Mouse (Mus musculus) limb, embryonic 13.5 days (tissue): ENCODE measurements around the gene Itsn1. TPM values are rescaled to one million over a fixed set of nuclear protein-coding genes. Genes with fewer than 3 reads are reported as not detected.

Experiments
- ATAC-seq: fragments of 200-750 bp; cut with Nextera tagmentation; 2 replicates; pipeline ENCODE4 v1.8.0; 2017; ENCODE audit warnings: low read depth, moderate number of reproducible peaks, moderate TSS enrichment; ENCODE audit not compliant: low FRiP score
- H3K27ac ChIP-seq: fragments of 300-500 bp; sonication (generic); 2 replicates; pipeline ENCODE4 v1.5.1; 2015; ENCODE audit warnings: inconsistent platforms, mild to moderate bottlenecking, moderate library complexity
- H3K27me3 ChIP-seq: fragments of 300-500 bp; sonication (generic); 2 replicates; pipeline ENCODE4 v1.6.1; 2015; ENCODE audit warnings: mild to moderate bottlenecking, inconsistent platforms
- H3K36me3 ChIP-seq: fragments of 300-500 bp; sonication (generic); 2 replicates; pipeline ENCODE4 v1.6.1; 2015; ENCODE audit warnings: inconsistent platforms, mild to moderate bottlenecking, moderate library complexity
- H3K4me1 ChIP-seq: fragments of 300-500 bp; sonication (generic); 2 replicates; pipeline ENCODE4 v1.6.1; 2015; ENCODE audit warnings: inconsistent platforms
- H3K4me2 ChIP-seq: fragments of 300-500 bp; sonication (generic); replicated peaks from 2 replicates; pipeline ENCODE4 v1.6.1; 2015; ENCODE audit warnings: inconsistent platforms, mild to moderate bottlenecking, moderate library complexity
- H3K4me3 ChIP-seq: fragments of 300-500 bp; sonication (generic); 2 replicates; pipeline ENCODE4 v1.5.1; 2015; ENCODE audit warnings: moderate library complexity, mild to moderate bottlenecking, inconsistent platforms
- H3K9ac ChIP-seq: fragments of 300-500 bp; sonication (generic); 2 replicates; pipeline ENCODE4 v1.6.1; 2015; ENCODE audit warnings: mild to moderate bottlenecking, inconsistent platforms
- H3K9me3 ChIP-seq: fragments of 300-500 bp; sonication (generic); 2 replicates; pipeline ENCODE4 v1.6.1; 2016; ENCODE audit warnings: inconsistent platforms
- WGBS: fragments of 180-500 bp; shearing (Covaris S2); methylation state at CpG from one replicate; pipeline ENCODE4 v1.1.7; 2015; 5-methylcytosine and 5-hydroxymethylcytosine counted together
- polyA plus RNA-seq: library from polyadenylated mRNA; unstranded; fragments of >200 nt; fragmentation: Nextera tagmentation; extraction: Ambion mirVana; gene quantifications from 2 replicates; pipeline ENCODE4 v1.2.1, GENCODE M21; 2015

Itsn1 gene
- polyA plus RNA-seq, 1 experiment from 2014 or later, result 27.4 TPM

DNA sequence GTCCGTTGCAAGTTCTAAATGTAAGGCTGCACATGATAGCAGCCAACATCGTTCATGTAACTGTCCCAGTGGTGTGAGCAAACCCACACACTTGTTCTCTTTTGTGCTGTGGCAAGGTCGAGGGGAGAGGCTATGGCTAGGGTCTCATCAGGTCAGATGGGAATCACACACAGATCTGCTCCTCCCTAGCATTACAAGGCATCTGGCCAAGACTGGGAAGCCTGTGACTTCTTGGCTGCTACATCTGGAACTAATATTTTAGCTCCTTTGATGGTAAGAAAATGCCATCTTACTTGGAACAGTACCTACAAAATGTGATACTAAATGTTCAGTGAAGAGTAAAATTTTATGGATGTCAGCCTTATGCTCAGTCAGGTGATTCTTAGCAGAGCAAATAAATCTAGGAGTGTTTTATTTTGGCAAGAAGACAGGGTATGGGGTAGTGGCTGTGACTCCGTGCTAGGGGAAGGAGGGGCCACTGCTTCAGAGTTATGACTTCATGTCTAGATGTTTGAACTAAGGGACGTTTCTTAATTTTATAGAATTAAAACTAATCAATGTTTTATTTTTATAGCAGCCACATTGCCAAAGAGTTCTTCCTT is 73.5 kb downstream of the Itsn1 start:
- peaks cover 27% of the 10 kb centered on the region for H3K4me1 ChIP-seq
- WGBS, result 31% methylated on average over 5 of the region's 5 CpGs
- H3K4me3 ChIP-seq, result no peak overlapping the region
- H3K36me3 ChIP-seq, result peaks cover 23% of the 10 kb centered on the region
- H3K27ac ChIP-seq, result no peak overlapping the region; the same call in 1 of the 2 replicates
- peak; percentile 66; the same call in 1 of the 2 replicates for ATAC-seq
- no peaks in the 10 kb centered on the region for H3K9me3 ChIP-seq
- H3K4me2 ChIP-seq, result no peak overlapping the region
- H3K9ac ChIP-seq, result no peak overlapping the region
- no peaks in the 10 kb centered on the region for H3K27me3 ChIP-seq

DNA sequence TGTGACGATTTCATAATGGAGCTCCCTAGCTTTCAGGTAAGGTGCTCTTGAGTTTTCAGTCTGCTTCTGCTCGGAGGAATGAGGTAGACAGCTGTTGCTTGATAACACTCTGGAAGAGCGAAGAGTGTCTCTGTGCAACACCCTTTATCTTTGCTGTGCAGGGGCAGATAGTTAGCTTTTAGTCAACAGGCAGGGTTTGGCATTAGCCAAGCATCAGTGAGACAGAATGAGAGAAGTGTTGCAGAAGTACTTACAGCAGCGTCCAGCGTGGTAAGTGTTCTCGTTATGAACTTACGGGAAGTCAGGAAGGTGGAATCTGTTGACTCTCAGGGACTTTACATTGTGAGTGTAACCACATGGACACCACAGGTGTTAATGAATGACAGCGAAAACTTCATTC is 75.3 kb downstream of the Itsn1 start:
- ATAC-seq, result no peak
- H3K4me2 ChIP-seq, result no peak overlapping the region
- peaks cover 27% of the 10 kb centered on the region for H3K4me1 ChIP-seq
- no peak overlapping the region for H3K9ac ChIP-seq
- H3K36me3 ChIP-seq, result peaks cover 33% of the 10 kb centered on the region
- no peak overlapping the region for H3K27ac ChIP-seq
- WGBS, result 69% methylated on average over 8 of the region's 8 CpGs
- H3K4me3 ChIP-seq, result no peak overlapping the region
- H3K9me3 ChIP-seq, result no peaks in the 10 kb centered on the region
- no peaks in the 10 kb centered on the region for H3K27me3 ChIP-seq

DNA sequence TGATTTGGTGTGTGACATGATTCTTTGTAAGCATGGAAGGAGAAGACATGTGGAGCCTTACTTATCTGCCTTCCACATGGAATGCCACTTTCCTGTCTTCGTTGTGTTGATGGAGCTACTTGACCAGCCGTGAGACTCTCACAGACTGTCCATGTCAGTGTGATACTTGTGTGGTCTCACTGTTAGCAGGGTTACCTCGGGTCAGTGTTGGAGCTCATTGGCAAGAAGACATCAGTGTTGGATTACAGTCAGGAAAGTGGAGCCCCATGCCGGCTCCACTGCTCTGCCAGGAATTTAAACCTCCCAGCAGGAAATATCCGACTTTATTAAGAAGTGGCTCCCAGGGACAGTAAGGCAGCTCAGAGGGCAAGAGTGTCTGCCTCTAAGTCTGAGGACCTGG is 75.8 kb downstream of the Itsn1 start:
- Histone ChIP-seq H3K4me1 (peaks cover 27% of the 10 kb centered on the region), H3K4me3 (no peak overlapping the region), H3K36me3 (peaks cover 37% of the 10 kb centered on the region), H3K9ac (no peak overlapping the region), H3K9me3 (no peaks in the 10 kb centered on the region), H3K27me3 (no peaks in the 10 kb centered on the region), H3K4me2 (no peak overlapping the region), H3K27ac (no peak overlapping the region)
- ATAC-seq, result 0 out of 2 replicates have a peak, but pooled peaks have one; percentile 32
- WGBS, result 45% methylated on average over 5 of the region's 5 CpGs

DNA sequence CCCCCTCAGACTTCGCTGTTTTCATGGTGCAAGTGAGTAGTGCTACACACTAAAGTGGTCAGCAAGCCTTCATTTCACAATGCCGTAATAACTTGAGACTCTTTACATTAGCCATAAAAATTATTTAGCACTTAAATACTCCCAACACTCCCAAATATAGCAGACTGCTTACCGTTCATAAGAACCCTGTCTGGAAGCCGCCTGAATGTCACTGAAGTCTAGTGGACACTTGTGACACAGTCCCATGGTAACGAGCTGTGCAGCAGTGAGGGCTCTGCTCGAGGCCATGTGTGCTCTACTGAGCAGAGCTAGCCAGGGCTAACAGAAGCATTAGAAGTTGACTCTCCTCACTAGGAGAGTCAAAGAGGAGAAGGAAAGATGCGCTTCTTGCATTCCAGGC is 81.2 kb downstream of the Itsn1 start:
- no peaks in the 10 kb centered on the region for H3K27me3 ChIP-seq
- H3K36me3 ChIP-seq, result peaks cover 64% of the 10 kb centered on the region
- H3K4me1 ChIP-seq, result no peaks in the 10 kb centered on the region
- H3K4me2 ChIP-seq, result no peak overlapping the region
- no peaks in the 10 kb centered on the region for H3K9me3 ChIP-seq
- 81% methylated on average over 7 of the region's 7 CpGs for WGBS
- H3K4me3 ChIP-seq, result no peak overlapping the region
- no peak overlapping the region for H3K27ac ChIP-seq
- no peak overlapping the region for H3K9ac ChIP-seq
- no peak for ATAC-seq

DNA sequence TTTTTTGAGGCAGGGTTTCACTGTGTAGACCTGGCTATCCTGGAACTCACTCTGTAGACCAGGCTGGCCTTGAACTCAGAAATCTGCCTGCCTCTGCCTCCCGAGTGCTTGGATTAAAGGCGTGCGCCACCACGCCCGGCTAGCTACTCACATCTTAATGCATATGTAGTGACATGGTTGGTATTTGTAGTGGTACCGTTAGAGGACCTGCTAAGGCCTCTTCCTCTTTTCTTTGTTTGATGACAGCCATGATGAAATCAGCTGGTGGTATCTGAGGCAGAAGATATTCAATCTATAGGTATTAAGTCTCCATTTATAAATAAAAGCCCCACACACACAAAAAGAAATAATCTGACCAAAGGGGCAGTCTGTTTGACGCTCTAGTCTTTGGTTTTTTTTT is 82.3 kb downstream of the Itsn1 start:
- Histone ChIP-seq H3K4me2 (no peak overlapping the region), H3K4me3 (no peak overlapping the region), H3K27ac (no peak overlapping the region), H3K9ac (no peak overlapping the region), H3K27me3 (no peaks in the 10 kb centered on the region), H3K36me3 (peaks cover 67% of the 10 kb centered on the region), H3K4me1 (no peaks in the 10 kb centered on the region), H3K9me3 (no peaks in the 10 kb centered on the region)
- no peak for ATAC-seq
- 96% methylated on average over 7 of the region's 7 CpGs for WGBS

DNA sequence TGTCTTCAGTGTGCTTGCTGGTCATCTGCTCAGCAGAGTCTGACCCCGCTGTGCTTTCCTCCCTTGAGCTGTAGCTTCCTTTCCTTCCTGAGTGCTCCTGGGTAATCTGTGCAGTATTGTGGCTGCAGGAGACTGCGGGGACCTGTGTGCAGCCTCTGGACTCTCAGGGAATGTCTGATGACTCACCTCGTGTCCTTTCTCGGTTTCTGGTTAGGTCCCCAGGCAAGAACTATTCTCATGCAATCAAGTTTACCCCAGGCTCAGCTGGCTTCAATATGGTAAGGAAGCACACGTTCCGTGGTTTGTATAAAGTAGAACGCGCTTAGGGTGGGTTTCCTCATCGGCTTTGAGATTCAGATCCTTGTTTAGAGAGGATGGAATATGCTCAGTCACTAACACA is 82.8 kb downstream of the Itsn1 start:
- H3K4me3 ChIP-seq, result no peak overlapping the region
- no peaks in the 10 kb centered on the region for H3K9me3 ChIP-seq
- no peaks in the 10 kb centered on the region for H3K4me1 ChIP-seq
- no peak overlapping the region for H3K9ac ChIP-seq
- no peak for ATAC-seq
- H3K4me2 ChIP-seq, result no peak overlapping the region
- no peaks in the 10 kb centered on the region for H3K27me3 ChIP-seq
- H3K36me3 ChIP-seq, result peaks cover 70% of the 10 kb centered on the region
- 91% methylated on average over 9 of the region's 9 CpGs for WGBS
- H3K27ac ChIP-seq, result no peak overlapping the region

DNA sequence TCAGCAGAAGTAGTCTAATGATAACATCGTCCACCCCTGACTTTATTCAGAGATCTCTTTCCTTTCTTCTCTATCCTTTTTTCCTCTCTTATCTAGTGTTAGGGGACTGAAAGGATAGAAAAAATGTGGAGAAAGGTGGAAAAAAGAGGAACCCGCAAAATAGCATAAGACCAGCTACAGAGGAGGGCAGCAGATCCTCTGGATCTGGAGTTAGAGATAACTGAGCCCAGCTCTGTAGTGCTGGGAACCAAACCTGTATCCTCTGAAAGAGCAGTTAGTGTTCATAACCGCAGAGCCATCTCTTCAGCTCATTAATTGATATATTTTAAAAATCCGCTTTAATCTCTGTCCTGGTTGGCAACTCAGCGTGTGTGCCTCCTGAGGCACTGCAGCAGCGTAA is 84.5 kb downstream of the Itsn1 start:
- no peak overlapping the region for H3K9ac ChIP-seq
- H3K36me3 ChIP-seq, result peaks cover 79% of the 10 kb centered on the region
- no peaks in the 10 kb centered on the region for H3K27me3 ChIP-seq
- H3K9me3 ChIP-seq, result peaks cover 3% of the 10 kb centered on the region; the same call in 1 of the 2 replicates
- no peak overlapping the region for H3K4me3 ChIP-seq
- no peak for ATAC-seq
- WGBS, result 93% methylated on average over 6 of the region's 6 CpGs
- no peak overlapping the region for H3K27ac ChIP-seq
- H3K4me2 ChIP-seq, result no peak overlapping the region
- no peaks in the 10 kb centered on the region for H3K4me1 ChIP-seq

DNA sequence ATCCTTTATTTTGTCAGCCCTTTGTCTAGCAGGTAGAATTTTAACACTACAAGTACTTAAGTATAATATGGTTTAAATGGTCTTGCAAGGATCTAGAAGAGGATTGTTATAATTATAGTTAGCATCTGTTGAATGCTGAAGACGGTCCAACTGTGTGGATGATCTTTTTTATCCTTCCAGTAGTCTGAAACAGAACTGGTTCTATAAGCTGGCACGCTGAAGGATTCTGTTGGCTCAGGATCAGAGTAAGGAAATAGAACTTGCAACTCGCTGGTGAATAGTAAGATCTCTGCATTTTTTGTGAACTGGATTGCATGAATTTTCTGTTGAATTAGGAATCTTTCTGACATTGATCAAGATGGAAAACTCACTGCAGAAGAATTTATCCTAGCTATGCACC is 86.0 kb downstream of the Itsn1 start:
- H3K27me3 ChIP-seq, result no peaks in the 10 kb centered on the region
- no peak overlapping the region for H3K27ac ChIP-seq
- H3K4me1 ChIP-seq, result no peaks in the 10 kb centered on the region
- no peak overlapping the region for H3K4me3 ChIP-seq
- no peak overlapping the region for H3K4me2 ChIP-seq
- H3K9ac ChIP-seq, result no peak overlapping the region
- H3K36me3 ChIP-seq, result peaks cover 83% of the 10 kb centered on the region
- WGBS, result 94% methylated on average over 3 of the region's 3 CpGs
- ATAC-seq, result no peak
- peaks cover 4% of the 10 kb centered on the region; the same call in 1 of the 2 replicates for H3K9me3 ChIP-seq

DNA sequence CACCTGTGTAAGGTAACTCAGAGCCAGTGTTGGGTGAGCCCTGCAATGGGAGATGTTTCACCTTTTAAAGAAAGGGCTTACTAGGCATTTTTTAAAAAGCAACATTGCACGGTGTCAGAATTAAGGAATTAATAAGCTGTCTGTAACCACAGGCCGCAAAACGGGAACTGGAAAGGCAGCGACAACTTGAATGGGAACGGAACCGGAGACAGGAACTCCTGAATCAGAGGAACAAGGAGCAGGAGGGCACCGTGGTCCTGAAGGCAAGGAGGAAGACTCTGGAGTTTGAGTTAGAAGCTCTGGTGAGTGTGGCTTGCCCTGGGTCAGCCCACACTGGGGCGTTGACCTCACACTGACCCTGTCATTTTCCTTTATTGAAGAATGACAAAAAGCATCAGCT is 91.2 kb downstream of the Itsn1 start:
- Histone ChIP-seq H3K9me3 (peaks cover 4% of the 10 kb centered on the region; the same call in 1 of the 2 replicates), H3K27ac (no peak overlapping the region), H3K4me3 (no peak overlapping the region), H3K27me3 (no peaks in the 10 kb centered on the region), H3K4me2 (no peak overlapping the region), H3K36me3 (peaks cover 83% of the 10 kb centered on the region), H3K4me1 (no peaks in the 10 kb centered on the region), H3K9ac (no peak overlapping the region)
- WGBS, result 85% methylated on average over 8 of the region's 8 CpGs
- no peak for ATAC-seq

DNA sequence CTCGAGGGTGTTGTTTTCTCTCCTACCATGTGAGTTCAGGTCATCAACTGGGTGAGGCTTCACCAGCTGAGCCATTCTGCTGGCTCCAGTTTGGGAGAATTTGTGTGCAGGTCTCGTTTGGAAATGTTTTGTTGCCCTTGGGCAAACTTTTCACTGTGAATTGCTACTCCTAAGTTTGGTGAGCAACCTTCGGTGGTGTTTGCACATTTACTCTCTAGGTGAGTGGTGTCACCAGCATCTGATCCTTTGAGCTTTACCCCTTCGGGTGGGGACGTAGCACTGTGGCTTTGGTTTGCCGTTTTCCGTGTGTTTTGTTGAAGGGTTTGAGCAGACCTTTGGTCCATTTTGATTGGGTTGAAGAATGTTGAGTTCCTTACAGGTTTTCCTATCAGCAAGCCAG is 93.2 kb downstream of the Itsn1 start:
- no peak overlapping the region for H3K4me3 ChIP-seq
- H3K36me3 ChIP-seq, result peaks cover 70% of the 10 kb centered on the region
- H3K27me3 ChIP-seq, result no peaks in the 10 kb centered on the region
- no peak for ATAC-seq
- peaks cover 4% of the 10 kb centered on the region; the same call in 1 of the 2 replicates for H3K9me3 ChIP-seq
- H3K4me1 ChIP-seq, result peaks cover 7% of the 10 kb centered on the region; the same call in 1 of the 2 replicates
- no peak overlapping the region for H3K27ac ChIP-seq
- WGBS, result 90% methylated on average over 7 of the region's 7 CpGs
- H3K4me2 ChIP-seq, result no peak overlapping the region
- H3K9ac ChIP-seq, result no peak overlapping the region

DNA sequence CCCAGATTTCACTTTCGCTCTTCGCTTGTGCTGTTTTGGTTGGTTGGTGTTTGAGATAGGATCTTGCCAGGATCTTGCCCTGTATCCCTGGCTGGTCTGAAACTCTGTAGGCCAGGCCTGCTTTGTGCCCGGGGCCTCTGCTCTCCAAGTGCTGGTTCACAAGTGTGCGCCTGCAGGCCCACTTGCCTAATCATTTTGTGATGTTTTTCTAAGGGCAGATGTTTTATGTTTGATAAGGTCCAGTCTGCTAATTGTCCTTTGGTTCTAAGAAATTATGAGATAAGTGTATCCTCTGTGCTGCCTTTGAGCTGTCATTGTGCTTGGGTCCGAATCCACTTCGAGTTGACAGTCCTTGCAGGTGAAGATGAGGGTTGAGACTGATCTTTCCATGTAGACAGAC is 93.7 kb downstream of the Itsn1 start:
- Histone ChIP-seq H3K27me3 (no peaks in the 10 kb centered on the region), H3K36me3 (peaks cover 70% of the 10 kb centered on the region)

DNA sequence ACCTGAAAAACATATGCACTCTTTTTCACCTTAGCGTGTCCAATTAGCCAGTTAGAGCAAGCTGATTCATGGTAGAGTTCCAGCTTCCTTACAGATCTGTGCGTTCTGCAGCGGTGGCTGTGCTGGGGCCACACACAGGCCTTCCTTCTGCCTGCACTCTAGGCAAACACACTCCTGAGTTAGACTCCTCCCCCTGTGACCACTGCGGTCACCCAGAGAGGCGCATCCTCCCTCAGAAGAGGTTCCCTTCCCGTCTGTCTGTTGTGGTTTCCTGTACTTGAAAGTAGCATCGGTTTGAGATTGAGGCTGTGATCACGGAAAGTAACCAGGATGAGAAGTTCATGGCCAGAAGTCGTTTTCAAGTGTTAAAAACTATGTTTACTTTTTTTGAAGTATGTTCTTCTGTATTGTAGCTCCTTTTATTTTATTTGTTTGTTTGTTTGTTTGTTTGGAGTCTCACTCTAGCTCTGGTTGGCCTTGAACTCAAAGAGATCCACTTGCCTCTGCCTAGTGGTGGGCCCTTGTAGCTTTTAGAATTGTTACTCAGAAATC is 96.8 kb downstream of the Itsn1 start:
- Histone ChIP-seq H3K4me3 (no peak overlapping the region), H3K4me1 (peaks cover 11% of the 10 kb centered on the region), H3K27me3 (no peaks in the 10 kb centered on the region), H3K9me3 (no peaks in the 10 kb centered on the region), H3K9ac (no peak overlapping the region), H3K4me2 (no peak overlapping the region), H3K36me3 (peaks cover 64% of the 10 kb centered on the region), H3K27ac (peak overlapping the region; percentile 68; the same call in 1 of the 2 replicates)
- WGBS, result 75% methylated on average over 9 of the region's 9 CpGs
- no peak for ATAC-seq

More for the DNA sequence above, 93.7 kb downstream of the Itsn1 start:
- H3K4me1 ChIP-seq, result peaks cover 11% of the 10 kb centered on the region
- H3K4me3 ChIP-seq, result no peak overlapping the region
- H3K4me2 ChIP-seq, result no peak overlapping the region
- 96% methylated on average over 6 of the region's 6 CpGs for WGBS
- H3K9ac ChIP-seq, result no peak overlapping the region
- peaks cover 4% of the 10 kb centered on the region; the same call in 1 of the 2 replicates for H3K9me3 ChIP-seq
- ATAC-seq, result no peak
- no peak overlapping the region for H3K27ac ChIP-seq

DNA sequence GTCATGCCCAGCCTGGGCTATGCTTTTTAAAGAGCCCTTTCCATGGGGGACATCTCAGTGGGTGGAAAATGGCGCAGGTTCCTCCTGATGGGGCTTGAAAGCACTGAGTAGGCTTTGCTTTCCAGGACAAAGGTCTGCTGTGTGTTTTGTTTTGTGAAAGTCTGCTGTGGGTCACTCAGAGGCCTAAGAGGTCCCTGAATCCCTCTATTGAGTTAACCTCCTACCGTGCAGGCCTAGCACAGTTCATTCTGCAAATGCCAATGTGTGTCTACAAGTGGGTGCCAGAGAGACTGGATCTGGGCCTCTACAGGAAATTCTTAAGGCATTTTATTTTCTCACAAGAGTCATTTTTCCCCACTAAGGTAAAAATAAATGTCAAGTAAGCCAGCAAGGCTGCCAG is 97.8 kb downstream of the Itsn1 start:
- no peak overlapping the region for H3K9ac ChIP-seq
- H3K4me3 ChIP-seq, result no peak overlapping the region
- WGBS, result 73% methylated on average over 2 of the region's 2 CpGs
- peak overlapping the region; percentile 68; the same call in 1 of the 2 replicates for H3K27ac ChIP-seq
- H3K4me2 ChIP-seq, result no peak overlapping the region
- peaks cover 58% of the 10 kb centered on the region for H3K36me3 ChIP-seq
- H3K9me3 ChIP-seq, result no peaks in the 10 kb centered on the region
- no peaks in the 10 kb centered on the region for H3K27me3 ChIP-seq
- peaks cover 11% of the 10 kb centered on the region for H3K4me1 ChIP-seq
- no peak for ATAC-seq
